Mouse (Mus musculus) midbrain, embryonic 13.5 days (tissue): ENCODE data around the gene Plscr3. TPM values are rescaled to one million over a fixed set of nuclear protein-coding genes. Genes with fewer than 3 reads are reported as not detected.

Experiments used
- microRNA-seq: library from miRNA; unstranded; fragments of <30 nt; microRNA quantifications from one replicate; pipeline ENCODE4, GENCODE M21; 2016
- polyA plus RNA-seq: library from polyadenylated mRNA; unstranded; fragments of >200 nt; fragmentation: Nextera tagmentation; extraction: Ambion mirVana; gene quantifications from 2 replicates; pipeline ENCODE4 v1.2.1, GENCODE M21; 2015

Gene Plscr3
- polyA plus RNA-seq, 1 experiment from 2014 or later, result 55.0 TPM

Small RNAs within 50 kb of the gene (microRNA-seq; reads per million reads assigned to microRNA genes)
- gene Mir6924, result not detected

Other genes starting within 250 kb of the Plscr3 start
- 23.2 and 24.3 TPM in 2 replicates for gene Atp1b2, start 240.4 kb upstream of the Plscr3 start, polyA plus RNA-seq
- not detected in 2 replicates for gene Shbg, start 228.5 kb upstream of the Plscr3 start, polyA plus RNA-seq
- gene Sat2, start 224.4 kb upstream of the Plscr3 start, polyA plus RNA-seq, result 25.1 and 28.5 TPM in 2 replicates
- gene Fxr2, start 213.4 kb upstream of the Plscr3 start, polyA plus RNA-seq, result 40.5 and 52.4 TPM in 2 replicates
- 0.31 TPM in 1 of 2 replicates, not detected in the other for gene Sox15, start 191.1 kb upstream of the Plscr3 start, polyA plus RNA-seq
- gene Mpdu1, start 183.7 kb upstream of the Plscr3 start, polyA plus RNA-seq, result 103 and 104 TPM in 2 replicates
- 6.1 and 7.3 TPM in 2 replicates for gene Cd68, start 180.2 kb upstream of the Plscr3 start, polyA plus RNA-seq
- gene Eif4a1, start 174.0 kb upstream of the Plscr3 start, polyA plus RNA-seq, result 581 and 595 TPM in 2 replicates
- gene Senp3, start 164.3 kb upstream of the Plscr3 start, polyA plus RNA-seq, result 101 and 103 TPM in 2 replicates
- gene Tnfsf13, start 160.6 kb upstream of the Plscr3 start, polyA plus RNA-seq, result 0.36 TPM in 1 of 2 replicates, not detected in the other
- gene Tnfsf12, start 150.5 kb upstream of the Plscr3 start, polyA plus RNA-seq, result 0.98 and 1.2 TPM in 2 replicates
- 0.64 and 1.2 TPM in 2 replicates for gene Tnfsfm13, start 150.3 kb upstream of the Plscr3 start, polyA plus RNA-seq
- 22.7 and 24.9 TPM in 2 replicates for gene Polr2a, start 87.7 kb upstream of the Plscr3 start, polyA plus RNA-seq
- 0.31 TPM in 1 of 2 replicates, not detected in the other for gene Slc35g3, start 84.4 kb upstream of the Plscr3 start, polyA plus RNA-seq
- 2.9 and 3.2 TPM in 2 replicates for gene Zbtb4, start 80.5 kb upstream of the Plscr3 start, polyA plus RNA-seq
- 0.83 and 0.85 TPM in 2 replicates for gene Chrnb1, start 50.4 kb upstream of the Plscr3 start, polyA plus RNA-seq
- 3.4 and 4.4 TPM in 2 replicates for gene Fgf11, start 44.5 kb upstream of the Plscr3 start, polyA plus RNA-seq
- 0.44 and 0.52 TPM in 2 replicates for gene Tmem102, start 40.8 kb upstream of the Plscr3 start, polyA plus RNA-seq
- not detected in 2 replicates for gene Gm39566, start 31.1 kb upstream of the Plscr3 start, polyA plus RNA-seq
- not detected in 2 replicates for gene Spem2, start 27.9 kb upstream of the Plscr3 start, polyA plus RNA-seq
- 0.51 and 0.64 TPM in 2 replicates for gene Spem1, start 24.2 kb upstream of the Plscr3 start, polyA plus RNA-seq
- 20.5 and 21.3 TPM in 2 replicates for gene Nlgn2, start 8.6 kb upstream of the Plscr3 start, polyA plus RNA-seq
- 329 and 331 TPM in 2 replicates for gene Tmem256, start 7.9 kb upstream of the Plscr3 start, polyA plus RNA-seq
- 0.27 and 0.31 TPM in 2 replicates for gene Tnk1, start 12.4 kb downstream of the Plscr3 start, polyA plus RNA-seq
- not detected in 2 replicates for gene Tmem95, start 31.6 kb downstream of the Plscr3 start, polyA plus RNA-seq
- gene Kctd11, start 35.0 kb downstream of the Plscr3 start, polyA plus RNA-seq, result 1.3 and 1.7 TPM in 2 replicates
- gene Acap1, start 49.2 kb downstream of the Plscr3 start, polyA plus RNA-seq, result 0.37 and 0.48 TPM in 2 replicates
- gene 2810408A11Rik, start 54.6 kb downstream of the Plscr3 start, polyA plus RNA-seq, result 16.1 and 17.1 TPM in 2 replicates
- gene Neurl4, start 54.7 kb downstream of the Plscr3 start, polyA plus RNA-seq, result 18.6 and 19.8 TPM in 2 replicates
- 81.9 and 87.0 TPM in 2 replicates for gene Gps2, start 67.5 kb downstream of the Plscr3 start, polyA plus RNA-seq
- 1,160 and 1,188 TPM in 2 replicates for gene Eif5a, start 75.6 kb downstream of the Plscr3 start, polyA plus RNA-seq
- gene Ybx2, start 89.4 kb downstream of the Plscr3 start, polyA plus RNA-seq, result 3.9 and 4.2 TPM in 2 replicates
- 4.3 and 4.4 TPM in 2 replicates for gene Slc2a4, start 101.8 kb downstream of the Plscr3 start, polyA plus RNA-seq
- gene Cldn7, start 118.4 kb downstream of the Plscr3 start, polyA plus RNA-seq, result 0.32 and 1.1 TPM in 2 replicates
- 22.9 and 23.8 TPM in 2 replicates for gene Ctdnep1, start 134.8 kb downstream of the Plscr3 start, polyA plus RNA-seq
- gene Elp5, start 136.1 kb downstream of the Plscr3 start, polyA plus RNA-seq, result 156 and 158 TPM in 2 replicates
- gene Gabarap, start 144.8 kb downstream of the Plscr3 start, polyA plus RNA-seq, result 611 and 625 TPM in 2 replicates
- 74.2 and 82.2 TPM in 2 replicates for gene Phf23, start 149.4 kb downstream of the Plscr3 start, polyA plus RNA-seq
- gene Dvl2, start 154.2 kb downstream of the Plscr3 start, polyA plus RNA-seq, result 27.6 and 35.4 TPM in 2 replicates
- 48.4 and 51.7 TPM in 2 replicates for gene Acadvl, start 169.0 kb downstream of the Plscr3 start, polyA plus RNA-seq
- gene Dlg4, start 170.6 kb downstream of the Plscr3 start, polyA plus RNA-seq, result 34.9 and 37.2 TPM in 2 replicates
- 0.97 and 1.1 TPM in 2 replicates for gene Asgr1, start 207.7 kb downstream of the Plscr3 start, polyA plus RNA-seq
- gene Asgr2, start 246.3 kb downstream of the Plscr3 start, polyA plus RNA-seq, result not detected in 2 replicates